Mouse (Mus musculus) stomach, postnatal 0 days (tissue): Measurements from ENCODE around the gene Erc2. TPM values are rescaled to one million over a fixed set of nuclear protein-coding genes. Genes with fewer than 3 reads are reported as not detected.

Experiments used
- ATAC-seq: fragments of 200-750 bp; cut with Nextera tagmentation; 2 replicates; pipeline ENCODE4 v1.8.0; 2017; ENCODE audit not compliant: low FRiP score, low TSS enrichment
- DNase-seq: peaks from one replicate; pipeline ENCODE4 v3.0.0-alpha.2; 2016; ENCODE audit warnings: low spot score
- H3K27ac ChIP-seq: fragments of 300-500 bp; sonication (generic); replicated peaks from 2 replicates; pipeline ENCODE4 v1.5.1; 2014; ENCODE audit warnings: mild to moderate bottlenecking, control low read depth
- H3K27me3 ChIP-seq: fragments of 300-500 bp; sonication (generic); 2 replicates; pipeline ENCODE4 v1.6.1; 2014; ENCODE audit warnings: low read length; ENCODE audit not compliant: control insufficient read depth, insufficient read depth
- H3K36me3 ChIP-seq: fragments of 300-500 bp; sonication (generic); 2 replicates; pipeline ENCODE4 v1.6.1; 2014; ENCODE audit warnings: low read length, mixed read lengths; ENCODE audit not compliant: control insufficient read depth, insufficient read depth
- H3K4me1 ChIP-seq: fragments of 300-500 bp; sonication (generic); replicated peaks from 2 replicates; pipeline ENCODE4 v1.6.1; 2014; ENCODE audit warnings: antibody characterized with exemption; ENCODE audit not compliant: control insufficient read depth, insufficient read depth
- H3K4me2 ChIP-seq: fragments of 300-500 bp; sonication (generic); replicated peaks from 2 replicates; pipeline ENCODE4 v1.6.1; 2014; ENCODE audit warnings: low read depth, mild to moderate bottlenecking, control low read depth, moderate library complexity
- H3K4me3 ChIP-seq: fragments of 300-500 bp; sonication (generic); 2 replicates; pipeline ENCODE4 v1.5.1; 2014; ENCODE audit warnings: low read depth, low read length, control low read depth
- H3K9ac ChIP-seq: fragments of 300-500 bp; sonication (generic); 2 replicates; pipeline ENCODE4 v1.6.1; 2014; ENCODE audit warnings: mild to moderate bottlenecking, low read length, control low read depth, mixed read lengths
- H3K9me3 ChIP-seq: fragments of 300-500 bp; sonication (generic); 2 replicates; pipeline ENCODE4 v1.6.1; 2016; ENCODE audit warnings: low read length; ENCODE audit not compliant: control insufficient read depth
- CTCF ChIP-seq: IDR thresholded peaks from 2 replicates; pipeline ENCODE4 v1.5.1; 2016; ENCODE audit warnings: antibody characterized with exemption, low read depth, mild to moderate bottlenecking, moderate library complexity
- EP300 ChIP-seq: optimal IDR thresholded peaks from 2 replicates; pipeline ENCODE3; 2016; ENCODE audit warnings: antibody characterized with exemption
- WGBS: fragments of 180-500 bp; shearing (Covaris S2); extraction: QIAGEN DNeasy Blood & Tissue Kit; methylation state at CpG from one replicate; pipeline ENCODE4 v1.1.7; 2014; 5-methylcytosine and 5-hydroxymethylcytosine counted together
- polyA plus RNA-seq: library from polyadenylated mRNA; unstranded; fragments of >200 nt; fragmentation: Nextera tagmentation; extraction: Ambion mirVana; gene quantifications from 2 replicates; pipeline ENCODE4 v1.2.1, GENCODE M21; 2015

Gene Erc2
- polyA plus RNA-seq, 1 experiment from 2014 or later = 3.0 TPM

DNA sequence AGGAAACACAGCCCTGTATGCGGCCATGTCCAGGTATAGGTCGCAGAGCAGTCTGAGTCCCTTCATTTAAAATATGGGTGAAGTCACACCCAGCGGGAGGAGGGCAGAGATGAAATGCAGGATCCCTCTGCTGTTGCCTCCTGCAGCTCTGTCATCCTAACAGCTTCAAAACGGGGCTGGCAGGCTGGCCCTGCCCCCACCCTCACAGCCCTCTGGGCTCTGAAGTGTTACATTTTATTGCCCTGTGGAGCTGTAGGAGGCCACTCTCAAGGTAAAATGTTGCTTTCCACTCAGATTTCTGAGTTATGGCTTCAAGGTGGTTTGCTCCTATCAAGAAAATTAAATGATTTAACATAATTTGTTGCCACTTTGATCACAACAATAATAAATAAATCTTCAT, 847.5 kb downstream of the Erc2 start:
- H3K9ac ChIP-seq = no peak overlapping the region
- TF ChIP-seq EP300 (no peak), CTCF (no peak)
- no peak overlapping the region for H3K4me3 ChIP-seq
- ATAC-seq = no peak
- no peaks in the 10 kb centered on the region for H3K27me3 ChIP-seq
- no peak overlapping the region for H3K27ac ChIP-seq
- H3K4me2 ChIP-seq = no peak overlapping the region
- no peaks in the 10 kb centered on the region for H3K9me3 ChIP-seq
- no peaks in the 10 kb centered on the region for H3K4me1 ChIP-seq
- WGBS = 53% methylated on average over 4 of the region's 4 CpGs
- DNase-seq = no peak
- no peaks in the 10 kb centered on the region for H3K36me3 ChIP-seq

DNA sequence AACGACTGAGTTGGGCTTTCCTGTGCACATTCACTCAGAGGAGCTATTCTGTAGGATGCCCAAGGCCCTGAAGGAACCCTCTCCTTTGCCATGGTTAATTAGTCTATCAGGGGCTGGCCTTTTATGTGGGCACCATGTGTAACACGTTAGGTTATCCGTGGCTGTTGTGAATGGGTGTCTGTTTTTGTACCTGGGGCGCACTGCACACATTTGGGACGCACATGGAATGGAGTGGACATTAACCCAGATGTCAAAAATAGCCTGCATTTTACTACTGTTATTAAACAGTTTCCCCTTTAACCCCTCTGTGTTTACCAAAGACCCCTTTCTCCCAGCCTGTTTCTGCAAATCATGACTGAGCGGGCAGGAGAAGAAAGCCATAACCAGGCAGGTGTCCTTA, 848.0 kb downstream of the Erc2 start:
- Histone ChIP-seq H3K4me3 (no peak overlapping the region), H3K4me2 (no peak overlapping the region), H3K9ac (no peak overlapping the region), H3K27me3 (no peaks in the 10 kb centered on the region), H3K27ac (no peak overlapping the region), H3K36me3 (no peaks in the 10 kb centered on the region), H3K4me1 (no peaks in the 10 kb centered on the region), H3K9me3 (no peaks in the 10 kb centered on the region)
- ATAC-seq (no peak), DNase-seq (no peak)
- WGBS = 74% methylated on average over 6 of the region's 6 CpGs
- no peak for TF ChIP-seq EP300
- TF ChIP-seq CTCF = no peak

DNA sequence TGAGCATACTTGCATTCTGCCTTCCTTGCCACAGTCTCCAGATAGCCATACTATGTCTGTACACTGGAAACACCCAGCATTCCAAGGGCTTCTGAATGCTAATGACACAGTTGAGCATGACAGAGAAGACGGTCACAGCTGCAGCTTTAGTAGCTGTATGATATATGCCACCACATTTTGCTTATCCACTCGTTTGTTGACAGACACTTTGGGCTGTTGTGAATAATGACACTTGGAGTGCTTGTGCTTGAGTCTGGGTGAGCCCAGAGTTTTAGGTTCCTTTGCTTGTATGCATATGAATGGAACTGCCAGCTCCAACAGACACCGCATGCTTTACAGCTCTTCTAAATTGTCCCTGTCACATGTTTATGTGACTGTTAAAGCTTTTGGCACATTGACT, 852.8 kb downstream of the Erc2 start:
- Histone ChIP-seq H3K36me3 (no peaks in the 10 kb centered on the region), H3K4me1 (no peaks in the 10 kb centered on the region), H3K9ac (no peak overlapping the region), H3K9me3 (no peaks in the 10 kb centered on the region), H3K27ac (no peak overlapping the region), H3K4me3 (no peak overlapping the region), H3K27me3 (no peaks in the 10 kb centered on the region), H3K4me2 (no peak overlapping the region)
- TF ChIP-seq CTCF (no peak), EP300 (no peak)
- 46% methylated on average over 3 of the region's 3 CpGs for WGBS
- ATAC-seq (no peak), DNase-seq (no peak)

DNA sequence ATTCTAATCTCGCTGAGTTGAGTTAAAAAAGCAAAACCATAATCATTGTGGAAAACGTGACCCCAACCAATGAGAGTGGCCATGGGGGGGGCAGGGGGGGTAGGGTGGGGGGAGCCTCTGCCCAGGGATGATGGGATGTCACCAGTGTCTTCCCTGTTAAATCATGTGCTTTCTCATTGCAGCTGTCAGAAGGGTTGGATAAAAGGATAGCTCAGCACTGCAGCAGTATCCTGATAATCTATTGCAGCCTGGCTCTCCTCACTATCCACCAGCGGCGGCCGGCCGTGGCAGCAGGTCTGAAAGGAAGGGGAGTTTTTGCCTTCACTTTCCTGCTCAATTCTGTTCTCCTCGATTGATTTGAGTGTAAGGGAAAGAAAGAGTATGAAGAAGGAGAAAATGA, 853.2 kb downstream of the Erc2 start:
- Histone ChIP-seq H3K4me1 (no peaks in the 10 kb centered on the region), H3K4me3 (no peak overlapping the region), H3K9me3 (no peaks in the 10 kb centered on the region), H3K9ac (no peak overlapping the region), H3K27ac (no peak overlapping the region), H3K4me2 (no peak overlapping the region), H3K36me3 (no peaks in the 10 kb centered on the region), H3K27me3 (no peaks in the 10 kb centered on the region)
- DNase-seq (no peak), ATAC-seq (no peak)
- WGBS = 41% methylated on average over 7 of the region's 7 CpGs
- TF ChIP-seq CTCF = no peak
- no peak for TF ChIP-seq EP300

DNA sequence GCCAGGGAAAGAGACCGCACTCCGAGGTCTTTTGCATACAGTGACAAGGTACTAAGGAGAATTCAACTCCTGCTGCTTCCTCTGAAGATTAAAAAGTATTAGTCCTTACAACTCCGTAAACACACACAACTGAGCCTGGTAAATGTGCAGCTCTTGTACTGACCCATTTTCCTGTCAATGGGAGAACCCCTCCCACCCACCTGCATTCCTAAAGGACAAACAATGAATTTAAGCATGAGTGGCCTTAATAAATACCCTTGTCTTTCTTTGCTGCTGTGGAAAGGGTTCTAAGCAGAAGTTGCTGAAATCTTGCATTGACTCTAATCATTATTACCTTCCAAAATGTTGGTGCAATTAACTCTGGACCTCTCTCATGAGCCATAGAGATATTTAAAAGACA, 854.5 kb downstream of the Erc2 start:
- Histone ChIP-seq H3K4me2 (no peak overlapping the region), H3K27ac (no peak overlapping the region), H3K9me3 (no peaks in the 10 kb centered on the region), H3K27me3 (no peaks in the 10 kb centered on the region), H3K36me3 (no peaks in the 10 kb centered on the region), H3K9ac (no peak overlapping the region), H3K4me3 (no peak overlapping the region), H3K4me1 (no peaks in the 10 kb centered on the region)
- no peak for DNase-seq
- ATAC-seq = no peak
- WGBS = 55% methylated on average over 3 of the region's 3 CpGs
- TF ChIP-seq EP300 (no peak), CTCF (no peak)

DNA sequence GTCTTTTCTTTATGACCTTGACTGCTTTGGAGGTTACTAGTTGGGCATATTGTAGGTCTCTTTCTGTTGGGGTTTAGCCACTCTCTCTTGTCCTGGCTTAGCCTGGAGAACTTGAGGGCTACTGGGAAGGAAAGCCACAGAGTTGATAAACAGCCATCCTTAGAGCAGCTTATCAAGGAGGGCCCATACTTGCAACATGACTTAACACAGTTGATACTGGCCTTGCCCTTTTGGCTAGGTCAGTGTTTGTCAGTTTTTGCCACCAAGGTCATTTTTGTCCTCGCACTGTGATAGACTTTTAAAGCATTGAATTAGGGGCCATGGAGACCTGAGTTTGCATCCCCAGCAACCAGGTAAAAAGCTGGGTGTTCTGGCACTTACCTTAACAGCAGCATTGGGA, 858.6 kb downstream of the Erc2 start:
- H3K36me3 ChIP-seq = no peaks in the 10 kb centered on the region
- H3K9ac ChIP-seq = no peak overlapping the region
- WGBS = 80% methylated on average over 1 of the region's 1 CpGs
- no peaks in the 10 kb centered on the region for H3K27me3 ChIP-seq
- no peak overlapping the region for H3K4me2 ChIP-seq
- no peak overlapping the region for H3K4me3 ChIP-seq
- no peak for DNase-seq
- H3K4me1 ChIP-seq = no peaks in the 10 kb centered on the region
- no peak overlapping the region for H3K27ac ChIP-seq
- no peak for TF ChIP-seq CTCF
- no peaks in the 10 kb centered on the region for H3K9me3 ChIP-seq
- no peak for ATAC-seq
